Mouse (Mus musculus) liver, postnatal 0 days (tissue): ENCODE measurements around the gene Rab12. TPM values are rescaled to one million over a fixed set of nuclear protein-coding genes. Genes with fewer than 3 reads are reported as not detected.

Source experiments
- ATAC-seq: fragments of 200-750 bp; cut with Nextera tagmentation; 2 replicates; pipeline ENCODE4 v1.8.0; 2017; ENCODE audit warnings: mild to moderate bottlenecking, moderate library complexity
- DNase-seq: peaks from one replicate; pipeline ENCODE4 v3.0.0-alpha.2; 2016
- H3K27ac ChIP-seq: fragments of 300-500 bp; sonication (generic); 2 replicates; pipeline ENCODE4 v1.5.1; 2014; ENCODE audit warnings: antibody characterized with exemption, moderate library complexity, mild to moderate bottlenecking, low read depth
- H3K27me3 ChIP-seq: fragments of 300-500 bp; sonication (generic); 2 replicates; pipeline ENCODE4 v1.6.1; 2014; ENCODE audit warnings: low read length, control low read depth, mixed read lengths; ENCODE audit not compliant: insufficient read depth
- H3K36me3 ChIP-seq: fragments of 300-500 bp; sonication (generic); replicated peaks from 2 replicates; pipeline ENCODE4 v1.6.1; 2014; ENCODE audit warnings: mild to moderate bottlenecking, control low read depth, low read length, moderate library complexity, mixed read lengths; ENCODE audit not compliant: insufficient read depth
- H3K4me1 ChIP-seq: fragments of 300-500 bp; sonication (generic); 2 replicates; pipeline ENCODE4 v1.6.1; 2014; ENCODE audit warnings: antibody characterized with exemption, mild to moderate bottlenecking, control low read depth; ENCODE audit not compliant: insufficient read depth
- H3K4me2 ChIP-seq: fragments of 300-500 bp; sonication (generic); 2 replicates; pipeline ENCODE4 v1.6.1; 2014; ENCODE audit warnings: low read depth, mild to moderate bottlenecking, low read length, moderate library complexity, mixed read lengths
- H3K4me3 ChIP-seq: fragments of 300-500 bp; sonication (generic); 2 replicates; pipeline ENCODE4 v1.5.1; 2014; ENCODE audit warnings: low read depth, low read length
- H3K9ac ChIP-seq: fragments of 300-500 bp; sonication (generic); replicated peaks from 2 replicates; pipeline ENCODE4 v1.6.1; 2014; ENCODE audit warnings: mild to moderate bottlenecking, moderate library complexity
- H3K9me3 ChIP-seq: fragments of 300-500 bp; sonication (generic); 2 replicates; pipeline ENCODE4 v1.6.1; 2016; ENCODE audit warnings: mild to moderate bottlenecking, control low read depth, low read length, mixed read lengths
- CTCF ChIP-seq: sonication (generic); IDR thresholded peaks from 2 replicates; pipeline ENCODE4 v1.5.1; 2016; ENCODE audit warnings: antibody characterized with exemption, low read depth
- EP300 ChIP-seq: IDR thresholded peaks from 2 replicates; pipeline ENCODE4 v1.6.1; 2016; ENCODE audit warnings: antibody characterized with exemption, low read depth, mild to moderate bottlenecking
- WGBS: fragments of 180-500 bp; shearing (Covaris S2); extraction: QIAGEN DNeasy Blood & Tissue Kit; methylation state at CpG from one replicate; pipeline ENCODE4 v1.1.7; 2014; ENCODE audit not compliant: insufficient replicate concordance; 5-methylcytosine and 5-hydroxymethylcytosine counted together
- polyA plus RNA-seq: library from polyadenylated mRNA; unstranded; fragments of >200 nt; fragmentation: Nextera tagmentation; extraction: Ambion mirVana; gene quantifications from 2 replicates; pipeline ENCODE4 v1.2.1, GENCODE M21; 2015

Gene Rab12
- polyA plus RNA-seq, 1 experiment from 2014 or later = 8.2 TPM

DNA sequence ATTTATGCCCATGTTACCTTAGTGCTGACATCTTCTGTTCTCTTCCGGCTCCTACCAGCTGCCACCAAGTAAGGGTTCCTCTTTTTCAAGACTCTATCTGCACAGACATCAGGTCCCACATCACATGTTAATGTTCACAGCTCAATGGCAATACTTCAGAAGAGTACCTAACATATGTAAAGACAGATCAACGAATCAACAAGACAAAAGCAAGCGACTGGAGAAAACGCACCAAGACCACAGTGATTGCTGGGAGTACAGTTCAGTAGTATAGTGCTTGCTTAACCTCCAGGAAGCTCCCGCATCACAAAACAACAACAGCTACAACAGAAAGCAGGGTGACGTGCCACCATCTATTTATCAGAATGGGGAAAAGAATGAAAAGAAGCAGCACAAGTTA is 33.0 kb downstream of the Rab12 start:
- H3K36me3 ChIP-seq = no peaks in the 10 kb centered on the region
- 71% methylated on average over 6 of the region's 6 CpGs for WGBS
- H3K9ac ChIP-seq = no peak overlapping the region
- ATAC-seq (no peak), DNase-seq (no peak)
- H3K27ac ChIP-seq = no peak overlapping the region
- H3K9me3 ChIP-seq = no peaks in the 10 kb centered on the region
- no peaks in the 10 kb centered on the region for H3K4me1 ChIP-seq
- no peak overlapping the region for H3K4me3 ChIP-seq
- H3K4me2 ChIP-seq = no peak overlapping the region
- TF ChIP-seq CTCF (no peak), EP300 (no peak)
- 0 out of 2 replicates have a peak, but pooled peaks cover 8% of the 10 kb centered on the region for H3K27me3 ChIP-seq

DNA sequence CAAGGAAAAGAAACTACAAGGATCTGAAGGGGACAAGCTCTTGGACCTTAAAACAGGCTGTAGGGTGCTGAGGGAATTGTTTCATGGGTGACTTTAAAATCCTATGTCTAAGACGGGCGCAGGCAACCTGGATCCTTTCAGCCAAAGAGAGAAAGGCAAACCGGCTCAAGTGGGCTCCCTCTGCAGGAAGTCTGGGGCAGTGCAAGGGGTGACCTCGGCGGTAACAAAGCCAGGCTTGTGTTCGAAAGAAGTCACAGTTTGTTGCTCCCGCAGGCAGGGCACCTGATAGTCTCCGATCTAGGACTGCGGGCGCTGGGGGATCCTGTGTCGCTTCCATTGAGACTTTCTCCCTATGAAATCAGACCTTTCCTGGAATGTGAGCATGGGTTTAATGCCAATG is 33.8 kb downstream of the Rab12 start:
- no peak overlapping the region for H3K4me3 ChIP-seq
- no peaks in the 10 kb centered on the region for H3K4me1 ChIP-seq
- 14% methylated on average over 11 of the region's 11 CpGs for WGBS
- DNase-seq (peak; percentile 64), ATAC-seq (no peak)
- H3K27ac ChIP-seq = no peak overlapping the region
- H3K4me2 ChIP-seq = no peak overlapping the region; the same call in 1 of the 2 replicates
- TF ChIP-seq CTCF (peak; percentile 77), EP300 (no peak)
- 0 out of 2 replicates have a peak, but pooled peaks cover 8% of the 10 kb centered on the region for H3K27me3 ChIP-seq
- no peaks in the 10 kb centered on the region for H3K9me3 ChIP-seq
- H3K36me3 ChIP-seq = no peaks in the 10 kb centered on the region
- H3K9ac ChIP-seq = no peak overlapping the region

DNA sequence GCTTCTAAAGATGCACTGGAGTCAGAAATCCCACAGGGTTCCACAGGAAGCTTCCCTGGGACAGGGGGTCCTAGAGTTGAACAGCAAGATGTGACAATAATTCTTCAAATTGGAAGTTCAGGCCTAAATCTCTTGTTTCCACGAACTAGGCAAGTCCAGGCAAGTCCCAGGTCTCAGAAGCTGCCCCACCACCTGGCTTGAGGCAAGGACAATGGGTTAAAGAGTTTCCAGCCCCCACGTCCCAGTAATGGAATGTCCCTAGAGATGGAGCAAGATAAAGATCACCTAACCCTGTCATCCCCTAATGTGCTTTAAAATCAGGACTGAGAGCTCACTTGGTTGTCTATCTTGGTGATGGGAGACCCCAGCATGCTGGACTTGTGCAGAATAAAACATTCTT is 34.6 kb downstream of the Rab12 start:
- Histone ChIP-seq H3K4me3 (no peak overlapping the region), H3K27me3 (0 out of 2 replicates have a peak, but pooled peaks cover 15% of the 10 kb centered on the region), H3K9me3 (no peaks in the 10 kb centered on the region), H3K4me2 (no peak overlapping the region), H3K27ac (no peak overlapping the region), H3K9ac (no peak overlapping the region), H3K4me1 (0 out of 2 replicates have a peak, but pooled peaks cover 3% of the 10 kb centered on the region), H3K36me3 (no peaks in the 10 kb centered on the region)
- ATAC-seq = no peak
- WGBS = 39% methylated on average over 2 of the region's 2 CpGs
- DNase-seq = no peak
- no peak for TF ChIP-seq EP300
- no peak for TF ChIP-seq CTCF

DNA sequence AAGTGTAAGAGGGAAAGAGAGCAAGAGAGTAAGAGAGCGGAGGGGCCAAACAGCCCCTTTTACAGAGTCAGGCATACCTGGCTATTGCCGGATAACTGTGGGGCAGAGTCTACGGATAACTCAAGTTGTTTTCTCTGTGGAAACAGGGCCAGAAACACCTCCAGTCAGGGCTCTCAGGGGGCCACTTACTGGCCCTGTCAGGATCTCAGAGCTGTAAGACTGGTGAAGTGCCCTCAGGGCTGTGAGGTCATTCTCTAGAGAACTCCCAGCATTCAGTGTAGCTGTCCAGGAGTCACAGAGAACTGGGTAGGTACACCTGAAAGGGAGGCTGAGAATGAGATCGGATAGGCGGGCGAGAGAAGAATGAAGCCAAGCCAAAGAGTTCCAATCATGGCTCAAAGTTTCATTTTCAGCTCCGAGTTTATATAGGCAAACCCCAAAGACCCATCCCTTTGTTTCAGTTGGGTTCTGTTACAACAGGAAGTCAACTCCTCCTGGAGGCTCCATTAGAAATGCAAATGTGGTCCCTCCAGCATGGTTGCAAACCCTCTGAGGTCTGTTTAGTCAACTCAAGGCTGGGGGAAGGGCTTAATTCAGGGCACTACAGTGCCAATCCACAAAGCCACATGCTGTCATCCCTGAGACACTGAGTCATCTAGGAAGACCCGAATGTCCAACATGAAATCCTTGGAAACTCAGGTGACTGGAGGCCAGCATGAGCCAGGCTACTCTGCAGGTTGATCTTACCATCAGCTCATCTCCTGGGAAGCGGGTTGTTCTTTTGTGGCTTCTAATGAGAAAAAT is 35.7 kb downstream of the Rab12 start:
- no peak for TF ChIP-seq EP300
- no peak for TF ChIP-seq CTCF
- ATAC-seq (no peak), DNase-seq (no peak)
- H3K36me3 ChIP-seq = no peaks in the 10 kb centered on the region
- H3K27ac ChIP-seq = no peak overlapping the region
- H3K9ac ChIP-seq = no peak overlapping the region
- WGBS = 75% methylated on average over 9 of the region's 9 CpGs
- H3K4me2 ChIP-seq = no peak overlapping the region
- H3K4me1 ChIP-seq = 0 out of 2 replicates have a peak, but pooled peaks cover 3% of the 10 kb centered on the region
- H3K9me3 ChIP-seq = no peaks in the 10 kb centered on the region
- no peak overlapping the region for H3K4me3 ChIP-seq
- peaks cover 24% of the 10 kb centered on the region; the same call in 1 of the 2 replicates for H3K27me3 ChIP-seq

DNA sequence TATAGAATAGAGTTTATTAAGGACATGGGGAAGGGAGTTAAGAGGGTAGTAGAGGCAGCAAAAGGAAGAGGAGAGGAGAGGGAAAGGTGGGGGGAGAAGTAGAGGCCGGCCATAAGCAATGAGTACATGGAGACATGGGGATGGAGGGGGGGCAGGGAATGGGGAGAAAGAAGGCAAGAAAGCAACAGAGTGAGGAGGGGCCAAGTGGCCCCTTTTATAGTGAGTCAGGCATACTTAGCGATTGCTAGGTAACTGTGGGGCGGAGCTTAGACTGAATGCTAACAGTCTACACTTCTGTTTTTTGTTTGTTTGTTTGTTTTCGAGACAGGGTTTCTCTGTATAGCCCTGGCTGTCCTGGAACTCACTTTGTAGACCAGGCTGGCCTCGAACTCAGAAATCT is 38.2 kb downstream of the Rab12 start:
- no peak for ATAC-seq
- Histone ChIP-seq H3K4me2 (no peak overlapping the region), H3K9me3 (no peaks in the 10 kb centered on the region), H3K4me1 (0 out of 2 replicates have a peak, but pooled peaks cover 3% of the 10 kb centered on the region), H3K9ac (no peak overlapping the region), H3K4me3 (no peak overlapping the region), H3K27me3 (peaks cover 27% of the 10 kb centered on the region; the same call in 1 of the 2 replicates), H3K36me3 (no peaks in the 10 kb centered on the region), H3K27ac (no peak overlapping the region)
- WGBS = 73% methylated on average over 5 of the region's 5 CpGs
- DNase-seq = no peak
- TF ChIP-seq EP300 = no peak
- no peak for TF ChIP-seq CTCF

DNA sequence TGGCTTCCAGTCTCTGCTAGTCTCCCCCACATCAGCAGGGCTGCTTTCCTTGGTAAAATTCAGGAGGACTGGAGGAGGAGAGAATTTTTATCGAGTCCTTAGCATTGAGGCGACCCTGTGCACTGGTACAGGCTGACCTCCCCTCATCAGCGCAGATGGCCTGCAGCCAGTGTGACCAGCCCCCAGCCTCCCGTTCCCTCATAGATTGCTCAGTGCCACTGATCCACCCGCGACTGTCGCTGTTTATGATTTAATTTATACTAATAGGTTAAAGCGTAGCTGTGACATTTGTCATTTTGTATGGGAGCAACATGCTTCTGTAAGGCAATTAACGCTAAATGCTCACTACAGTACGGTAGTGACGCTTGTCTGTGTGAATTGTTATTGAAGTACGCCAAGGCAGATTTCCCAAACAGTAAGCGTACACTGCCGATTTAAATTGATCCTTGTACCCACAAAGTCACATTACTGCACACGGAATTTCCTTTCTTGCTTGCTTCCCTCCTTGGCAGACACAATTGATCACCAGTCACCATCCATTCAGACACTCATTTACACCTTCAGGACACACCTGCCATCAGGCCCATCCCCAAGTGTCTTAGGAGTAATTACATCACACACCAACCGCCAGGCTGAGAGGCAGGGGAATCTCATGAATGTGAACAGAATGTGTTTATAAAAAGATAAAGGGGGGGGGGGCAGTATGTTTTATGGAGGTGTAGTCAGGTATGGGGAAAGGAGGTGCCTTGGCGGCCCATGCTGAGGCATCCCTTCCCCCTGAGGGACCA is 38.8 kb downstream of the Rab12 start:
- Histone ChIP-seq H3K4me3 (0 out of 2 replicates have a peak overlapping the region, but pooled peaks have one; percentile 18), H3K4me2 (peak overlapping the region; percentile 60), H3K36me3 (no peaks in the 10 kb centered on the region), H3K4me1 (0 out of 2 replicates have a peak, but pooled peaks cover 3% of the 10 kb centered on the region), H3K9me3 (no peaks in the 10 kb centered on the region), H3K27me3 (peaks cover 23% of the 10 kb centered on the region; the same call in 1 of the 2 replicates), H3K9ac (no peak overlapping the region), H3K27ac (no peak overlapping the region)
- ATAC-seq (no peak), DNase-seq (no peak)
- TF ChIP-seq CTCF = no peak
- no peak for TF ChIP-seq EP300
- WGBS = 43% methylated on average over 17 of the region's 17 CpGs
